Mouse (Mus musculus) kidney, adult 2 months (tissue): Measurements from ENCODE around the gene Herc6.

Experiments used
- CTCF ChIP-seq: fragments of 200-500 bp; conservative IDR thresholded peaks from 2 replicates; pipeline ENCODE4 v1.5.1; 2011; ENCODE audit warnings: low read depth, mild to moderate bottlenecking, control low read depth, low read length, moderate library complexity, mixed read lengths; ENCODE audit not compliant: insufficient read depth, insufficient read length
- POLR2A ChIP-seq: fragments of 200-500 bp; IDR thresholded peaks from one replicate; pipeline ENCODE4 v1.6.1; 2011; ENCODE audit warnings: low read depth, low read length, control low read depth

DNA sequence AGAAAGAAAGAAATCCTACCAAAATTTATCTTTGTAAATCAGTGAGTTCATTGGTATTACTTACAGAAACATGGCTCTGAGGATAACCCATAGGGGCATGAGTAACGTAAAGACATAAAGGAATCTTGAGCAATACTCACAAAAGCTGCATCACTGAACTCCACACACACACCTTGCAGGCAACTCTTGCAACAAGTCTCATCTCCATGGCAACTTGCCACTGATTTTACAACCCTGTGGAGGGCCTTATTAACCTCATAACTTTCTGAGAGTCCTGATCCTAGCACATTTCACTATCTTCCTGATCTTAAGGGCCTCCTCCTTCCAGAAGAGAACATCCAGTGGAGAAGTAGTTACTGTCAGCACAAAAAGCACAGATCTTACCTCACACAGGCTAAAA is 17.3 kb upstream of the Herc6 start:
- TF ChIP-seq CTCF (no peak), POLR2A (no peak)
